Mouse (Mus musculus) left cerebral cortex, postnatal 10 days (tissue): ENCODE measurements around the gene Atp6v1fnb. TPM values are rescaled to one million over a fixed set of nuclear protein-coding genes. Genes with fewer than 3 reads are reported as not detected.

Source experiments
- DNase-seq, 2 experiments: peaks; one replicate each; pipeline ENCODE4 v3.0.0; 2021 to 2022; ENCODE audit warnings: low spot score in 2 of 2, mixed read lengths in 1 of 2; ENCODE audit errors: extremely low spot score in 1 of 2
- intact Hi-C: fragments of 180-260 bp; cut with DNase I; formaldehyde crosslinking; loops from one replicate; pipeline ENCODE4 v1.15.1; 2025
- total RNA-seq, 2 experiments: library from RNA; stranded (reverse); gene quantifications; 2 replicates each; pipeline ENCODE4 v1.2.3; 2021

The Atp6v1fnb gene
- total RNA-seq, 2 experiments from 2014 or later, result 0.54 to 1.1 TPM

- intact Hi-C loops, result no loop called here
- no peak for DNase-seq
Observed at GRCm38 (mm10) chr6:29449858-29450257, 21.4 kb upstream of the Atp6v1fnb start.

DNA sequence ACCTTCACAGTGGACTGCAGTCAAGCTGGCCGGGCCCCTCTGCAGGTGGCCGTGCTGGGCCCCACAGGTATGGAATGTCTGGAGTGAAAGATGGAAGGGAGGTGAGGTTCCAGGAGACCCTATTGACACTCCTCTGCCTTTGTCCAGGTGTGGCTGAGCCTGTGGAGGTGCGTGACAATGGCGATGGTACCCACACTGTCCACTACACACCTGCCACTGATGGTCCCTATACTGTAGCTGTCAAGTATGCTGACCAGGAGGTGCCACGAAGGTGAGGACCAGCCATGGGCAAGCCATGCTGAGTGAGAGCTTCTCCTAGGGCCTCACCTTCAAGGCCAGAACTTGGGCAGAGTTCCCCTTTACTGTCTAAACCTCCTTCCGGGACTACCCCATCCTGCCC is 20.6 kb upstream of the Atp6v1fnb start:
- DNase-seq, result no peak
- intact Hi-C loops, result no loop called here

- intact Hi-C loops, result no loop called here
- DNase-seq, result no peak
Observed at GRCm38 (mm10) chr6:29461502-29461901, 9.7 kb upstream of the Atp6v1fnb start.

DNA sequence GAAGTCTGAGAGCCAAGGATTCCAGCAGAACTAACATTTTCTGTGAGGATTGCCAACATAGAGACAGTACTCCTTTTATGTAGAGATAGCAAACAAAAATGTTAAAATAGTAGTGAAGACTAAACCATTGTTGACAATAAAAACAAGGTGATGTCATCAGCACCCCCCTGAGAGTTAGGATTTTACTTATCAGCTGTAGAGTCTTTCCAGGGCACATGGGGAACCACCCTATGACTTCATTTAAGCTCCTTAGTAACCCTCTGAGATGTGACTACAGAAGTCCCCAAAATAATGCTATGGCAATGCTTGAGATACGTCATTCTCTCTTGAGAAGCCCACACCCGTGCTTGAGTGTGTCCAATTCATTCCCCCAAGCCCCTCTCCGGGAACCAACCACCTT is 7.8 kb upstream of the Atp6v1fnb start:
- no peak for DNase-seq
- intact Hi-C loops, result no loop called here

GRCm38 (mm10) chr6:29467583-29468354 is 3.5 kb upstream of the Atp6v1fnb start, which contains the start of gene Atp6v1f:
Gene Atp6v1f, plus strand, starts transcription at chr6:29467718.
- DNase-seq, result peak; percentile 87 to 94
- intact Hi-C loops, result no loop called here

DNA sequence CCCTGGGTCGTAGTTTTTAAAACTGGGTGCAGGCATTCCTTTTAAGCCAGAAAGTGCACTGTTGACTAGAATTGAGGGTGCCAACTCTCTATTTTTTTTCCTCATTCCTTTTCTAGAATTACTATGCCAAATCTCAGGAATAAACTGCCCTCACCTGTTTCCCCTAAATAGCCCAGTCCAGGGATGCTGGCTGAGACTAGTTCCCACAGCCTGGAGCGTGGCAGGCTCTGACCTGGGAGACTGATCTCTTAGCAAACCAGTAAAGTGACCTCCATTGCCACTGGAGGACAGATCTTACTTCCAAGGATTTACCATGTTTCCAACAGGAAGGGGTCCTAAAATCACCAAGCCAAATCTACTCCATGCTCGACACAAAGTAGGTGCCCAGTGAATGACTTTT is 2.4 kb upstream of the Atp6v1fnb start:
- DNase-seq, result no peak
- intact Hi-C loops, result no loop called here

DNA sequence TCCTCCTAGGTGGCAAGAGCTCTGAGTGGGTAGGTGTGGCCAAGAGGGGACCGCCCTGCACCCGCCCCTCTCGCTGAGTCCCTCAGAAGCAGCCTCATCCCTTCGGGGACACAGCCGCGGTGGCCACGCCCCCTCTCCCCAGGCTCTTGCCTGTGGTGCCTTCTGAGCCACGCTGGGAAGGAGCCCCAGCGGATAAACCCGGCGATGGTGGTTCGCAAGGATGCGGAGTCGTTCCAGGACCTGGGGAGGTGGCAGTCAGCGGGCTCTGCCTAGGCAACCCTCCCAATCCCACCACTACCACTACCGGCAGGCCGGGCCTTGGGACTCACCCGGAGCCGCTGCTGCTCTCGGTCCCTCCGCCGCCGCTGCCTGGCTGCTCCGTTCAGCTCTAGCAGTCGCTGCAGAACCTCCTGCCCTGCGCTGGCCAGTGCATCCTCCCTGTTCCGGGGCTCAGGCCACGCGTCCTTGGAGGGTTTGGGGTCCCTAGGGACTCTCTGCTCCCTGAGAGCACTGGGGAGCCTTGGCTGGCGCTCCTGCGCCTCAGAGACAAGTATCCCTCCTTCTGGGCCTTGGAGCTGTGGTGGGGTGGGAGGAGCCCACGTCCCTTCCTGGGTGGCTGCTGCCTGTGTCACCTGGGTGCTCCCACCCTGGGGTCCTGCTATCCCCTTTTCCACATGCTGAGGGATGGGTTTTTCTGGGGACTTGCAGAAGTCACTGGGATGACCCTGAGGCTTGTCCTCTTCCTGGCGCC is 2.9 kb downstream of the Atp6v1fnb start:
- intact Hi-C loops, result no loop called here
- DNase-seq, result peak; percentile 46 to 90

GRCm38 (mm10) chr6:29474736-29475135 is 3.5 kb downstream of the Atp6v1fnb start:
- no peak for DNase-seq
- intact Hi-C loops, result no loop called here

- intact Hi-C loops, result no loop called here
- no peak for DNase-seq
Observed at GRCm38 (mm10) chr6:29482691-29483090, 11.5 kb downstream of the Atp6v1fnb start.

DNA sequence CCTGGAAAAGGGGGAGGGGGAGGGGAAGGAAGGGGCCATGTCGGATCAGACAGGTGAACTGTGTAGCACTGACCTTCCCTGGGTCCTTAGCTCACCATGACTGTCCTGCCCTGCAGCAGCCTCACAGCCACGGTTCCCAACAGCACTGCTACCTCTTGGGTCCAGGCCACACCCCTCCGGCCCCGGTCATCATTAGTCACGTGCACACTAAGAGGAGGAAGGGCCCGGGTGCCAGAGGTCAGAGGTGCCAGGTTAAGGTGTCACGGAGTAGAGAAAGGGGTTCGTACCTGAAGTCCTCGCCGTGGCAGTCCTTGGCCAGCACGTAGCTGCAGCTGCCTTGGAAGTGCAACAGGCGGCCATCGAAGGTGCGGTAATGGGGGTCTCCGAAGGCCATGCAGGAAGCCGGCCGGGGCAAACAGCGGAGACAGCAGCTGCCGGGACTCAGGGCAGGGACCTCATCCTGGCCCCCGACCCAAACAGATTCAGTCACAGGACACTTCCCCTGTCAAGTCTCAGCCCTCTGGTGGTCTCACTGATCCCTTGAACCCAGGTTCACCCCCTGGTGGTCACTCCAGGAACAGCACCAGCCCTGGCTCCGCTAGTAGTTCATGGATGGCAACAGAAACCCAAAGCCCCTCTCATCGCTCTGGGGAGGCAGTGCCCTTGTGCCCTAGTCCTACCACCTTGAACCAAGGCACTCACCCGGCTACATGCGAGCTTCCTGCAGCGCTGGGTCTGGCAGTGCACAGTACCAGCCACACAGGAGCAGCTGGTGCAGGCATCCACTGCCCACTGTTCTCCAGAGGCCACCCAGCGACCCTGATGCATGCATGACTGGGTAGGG is 13.7 kb downstream of the Atp6v1fnb start:
- intact Hi-C loops, result no loop called here

GRCm38 (mm10) chr6:29485951-29486350 is 14.7 kb downstream of the Atp6v1fnb start:
- no peak for DNase-seq
- intact Hi-C loops, result no loop called here

More for the DNA sequence above, 13.7 kb downstream of the Atp6v1fnb start:
- peak in 1 of 2 experiments; percentile 69 for DNase-seq

DNA sequence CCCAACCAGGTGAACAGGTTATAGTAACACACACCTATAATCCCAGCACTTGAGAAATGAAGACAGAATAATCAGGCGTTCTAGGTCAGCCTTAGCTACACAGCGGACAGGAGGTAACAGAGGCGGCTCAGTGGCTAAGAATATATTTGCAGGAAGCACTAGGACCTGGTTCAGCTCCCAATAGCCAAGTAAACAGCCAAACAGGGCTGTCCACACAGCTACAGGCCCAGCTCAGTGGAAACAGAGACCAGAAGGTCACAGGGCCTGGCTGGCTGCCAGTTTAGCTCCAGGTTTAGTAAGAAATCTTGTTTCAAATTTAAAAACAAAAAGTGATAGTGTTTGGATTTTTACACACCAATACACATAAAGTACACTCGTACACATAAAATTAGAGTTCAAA is 22.9 kb downstream of the Atp6v1fnb start:
- intact Hi-C loops, result no loop called here
- DNase-seq, result no peak

DNA sequence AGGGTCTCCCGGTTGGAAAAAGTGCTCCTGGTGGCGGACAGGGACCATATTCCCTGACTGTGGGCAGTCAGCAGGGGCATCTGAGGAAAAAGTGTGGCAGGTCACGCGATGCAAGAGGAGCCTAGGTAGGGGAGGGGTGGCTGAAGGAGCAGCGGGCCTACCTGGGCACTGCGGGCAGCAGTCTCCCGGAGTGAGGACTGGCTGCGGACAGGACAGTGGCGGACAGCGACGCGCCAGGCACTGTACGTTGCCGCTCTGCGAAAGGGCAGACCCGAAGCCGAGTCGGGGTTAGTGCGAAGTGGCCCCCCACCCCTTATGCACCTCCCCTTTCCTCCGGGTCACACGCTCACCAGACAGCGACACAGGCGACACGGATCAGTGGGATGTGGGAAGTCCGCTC is 25.0 kb downstream of the Atp6v1fnb start:
- DNase-seq, result no peak
- intact Hi-C loops, result no loop called here

DNA sequence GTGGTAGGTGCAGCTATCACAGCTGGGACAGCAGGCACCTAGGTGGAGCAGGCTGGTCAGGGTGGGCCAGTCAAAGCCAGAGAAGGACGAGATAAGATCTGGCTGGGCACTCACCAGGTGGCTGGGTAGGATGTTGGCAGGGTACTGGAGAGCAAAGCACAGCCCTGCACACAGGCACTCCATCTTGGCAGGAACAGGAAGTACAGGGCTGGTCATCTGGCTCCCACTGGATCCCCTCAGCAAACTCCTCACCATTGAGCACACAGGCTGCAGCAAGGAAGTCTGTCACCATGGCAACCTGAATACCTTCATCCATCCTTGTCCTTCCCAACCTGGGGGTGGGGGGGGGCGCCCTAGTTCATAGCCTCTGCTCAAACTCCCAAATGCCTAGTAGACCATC is 26.6 kb downstream of the Atp6v1fnb start:
- DNase-seq, result no peak
- intact Hi-C loops, result no loop called here

- intact Hi-C loops, result no loop called here
Observed at GRCm38 (mm10) chr6:29500177-29500576, 28.9 kb downstream of the Atp6v1fnb start.

GRCm38 (mm10) chr6:29500810-29501209 is 29.6 kb downstream of the Atp6v1fnb start:
- no peak for DNase-seq

More at GRCm38 (mm10) chr6:29500177-29500576, 28.9 kb downstream of the Atp6v1fnb start:
- DNase-seq, result no peak

DNA sequence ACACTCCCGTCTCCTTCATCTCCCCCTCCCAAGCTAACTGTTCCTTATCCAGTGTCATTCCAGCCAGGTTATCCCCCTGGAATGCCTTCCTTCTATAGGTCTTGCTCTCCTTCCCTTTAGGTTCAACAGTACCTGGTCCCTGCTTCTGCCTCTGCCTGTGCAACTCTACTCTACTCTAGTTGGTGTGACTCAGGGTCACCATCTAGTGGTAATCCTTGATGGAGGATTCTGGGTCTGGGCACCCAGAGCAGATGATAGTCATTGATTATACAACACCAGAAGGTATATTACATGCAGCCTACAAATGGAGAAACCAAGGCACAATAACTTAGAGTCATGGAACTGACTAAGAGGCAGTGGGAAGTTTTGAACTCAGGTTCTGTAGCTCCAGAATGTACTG is 30.4 kb downstream of the Atp6v1fnb start:
- no peak for DNase-seq
- intact Hi-C loops, result no loop called here

More at GRCm38 (mm10) chr6:29500810-29501209, 29.6 kb downstream of the Atp6v1fnb start:
- intact Hi-C loops, result no loop called here

- DNase-seq, result no peak
- intact Hi-C loops, result no loop called here
Observed at GRCm38 (mm10) chr6:29505493-29505892, 34.3 kb downstream of the Atp6v1fnb start.

GRCm38 (mm10) chr6:29506834-29507233 is 35.6 kb downstream of the Atp6v1fnb start:
- intact Hi-C loops, result no loop called here
- no peak for DNase-seq
